7 mouse cellular contexts compared by ENCODE assay signal in genomic region chr11:115920110-115920818, GRCm38 (mm10). TPM values are rescaled to one million over a fixed set of nuclear protein-coding genes. Genes with fewer than 3 reads are reported as not detected.
DNase-seq lines count a peak whose midpoint lies in the region; ATAC-seq and TF ChIP-seq lines count a peak whose summit lies in the region.

No protein-coding gene starts in this region.

- peak; percentile 86 for TF ChIP-seq CTCF in E14TG2a.4 (conservative IDR thresholded peaks at IDR 0.05; ENCODE audit: low read length)

- no peaks in the 10 kb centered on the region for H3K27me3 ChIP-seq in intestine, embryonic 14.5 days (replicated peaks; ENCODE audit: control insufficient read depth, insufficient read depth, low read length)
- no peaks in the 10 kb centered on the region for H3K27me3 ChIP-seq in intestine, embryonic 16.5 days (replicated peaks; ENCODE audit: control insufficient read depth, insufficient read depth, low read length)
- H3K27me3 ChIP-seq in E14TG2a.4 (ENCODE audit: insufficient read depth, low read length) = no peaks in the 10 kb centered on the region

- ATAC-seq in intestine, embryonic 14.5 days (replicated peaks; ENCODE audit: low FRiP score, low TSS enrichment, low read depth) = 0 out of 2 replicates have a peak, but pooled peaks have one; percentile 53
- no peak for ATAC-seq in intestine, embryonic 16.5 days
- ATAC-seq in granulocyte monocyte progenitor cell, adult 5-6 weeks (replicated peaks; ENCODE audit: poor library complexity, severe bottlenecking) = peak; percentile 55

- H3K4me1 ChIP-seq in intestine, embryonic 14.5 days (replicated peaks; ENCODE audit: control insufficient read depth, insufficient read depth, low read length) = no peaks in the 10 kb centered on the region
- no peaks in the 10 kb centered on the region for H3K4me1 ChIP-seq in intestine, embryonic 16.5 days (ENCODE audit: control insufficient read depth, insufficient read depth, low read length)
- peaks cover 15% of the 10 kb centered on the region for H3K4me1 ChIP-seq in E14TG2a.4 (replicated peaks; ENCODE audit: low read depth, low read length)

- peak; percentile 74 for DNase-seq in intestine, embryonic 14.5 days (ENCODE audit: low spot score)
- DNase-seq in adrenal gland, postnatal 25 days = peak; percentile 55
- DNase-seq in lung, adult 18-20 months = peak; percentile 38 to 50
- DNase-seq in thymus, postnatal 0 days (ENCODE audit: low spot score) = peak; percentile 68

- H3K9ac ChIP-seq in intestine, embryonic 14.5 days (ENCODE audit: low read length) = no peak overlapping the region
- H3K9ac ChIP-seq in intestine, embryonic 16.5 days (ENCODE audit: low read depth, low read length) = no peak overlapping the region

- no peak overlapping the region for H3K27ac ChIP-seq in intestine, embryonic 14.5 days (ENCODE audit: low read depth)
- H3K27ac ChIP-seq in intestine, embryonic 16.5 days (ENCODE audit: low read length) = no peak overlapping the region

- peaks cover 31% of the 10 kb centered on the region for H3K36me3 ChIP-seq in intestine, embryonic 14.5 days (ENCODE audit: control insufficient read depth, insufficient read depth, low read length)
- H3K36me3 ChIP-seq in intestine, embryonic 16.5 days (ENCODE audit: control insufficient read depth, insufficient read depth, low read length) = 0 out of 2 replicates have a peak, but pooled peaks cover 3% of the 10 kb centered on the region
- peaks cover 79% of the 10 kb centered on the region for H3K36me3 ChIP-seq in E14TG2a.4 (ENCODE audit: insufficient read depth, low read length)

- no peak overlapping the region for H3K4me3 ChIP-seq in intestine, embryonic 14.5 days (ENCODE audit: low read depth, low read length)
- H3K4me3 ChIP-seq in intestine, embryonic 16.5 days (ENCODE audit: low read length) = no peak overlapping the region
- no peak overlapping the region for H3K4me3 ChIP-seq in E14TG2a.4 (replicated peaks; ENCODE audit: low read length)

- H3K9me3 ChIP-seq in intestine, embryonic 14.5 days (ENCODE audit: control insufficient read depth, low read length) = no peaks in the 10 kb centered on the region
- H3K9me3 ChIP-seq in intestine, embryonic 16.5 days (ENCODE audit: control insufficient read depth, low read length) = no peaks in the 10 kb centered on the region
- H3K9me3 ChIP-seq in E14TG2a.4 (ENCODE audit: low read length) = no peaks in the 10 kb centered on the region

- H3K4me2 ChIP-seq in intestine, embryonic 14.5 days (ENCODE audit: low read length) = no peak overlapping the region
- H3K4me2 ChIP-seq in intestine, embryonic 16.5 days (ENCODE audit: low read depth, low read length) = no peak overlapping the region

- WGBS in intestine, embryonic 14.5 days = 44% methylated on average over 6 of the region's 6 CpGs
- 43% methylated on average over 6 of the region's 6 CpGs for WGBS in intestine, embryonic 16.5 days

RNA-seq across cellular contexts. Expression of gene Smim6, which starts 8.4 kb away (rescaled TPM):
- polyA plus RNA-seq in intestine, embryonic 14.5 days (2014; fragmentation: Nextera tagmentation; extraction: Ambion mirVana) = 16.9 and 24.5 TPM in 2 replicates
- 33.8 and 38.6 TPM in 2 replicates for polyA plus RNA-seq in intestine, embryonic 16.5 days (2015; fragmentation: Nextera tagmentation; extraction: Ambion mirVana)
- not detected in 2 replicates for total RNA-seq in adrenal gland, postnatal 25 days (2021)
- 0.88 and 2.3 TPM in 2 replicates for total RNA-seq in granulocyte monocyte progenitor cell, adult 5-6 weeks (2014; fragmentation: Nextera tagmentation)
- 0.69 TPM in 1 of 2 replicates, not detected in the other for total RNA-seq in granulocyte monocyte progenitor cell, adult 5-6 weeks (2017)
- polyA plus RNA-seq in thymus, postnatal 0 days (2015; fragmentation: Nextera tagmentation; extraction: Ambion mirVana) = 3.8 and 4.8 TPM in 2 replicates

RNA-seq across cellular contexts. Expression of gene Sap30bp, which starts 12.8 kb away (rescaled TPM):
- 37.3 and 38.6 TPM in 2 replicates for polyA plus RNA-seq in intestine, embryonic 14.5 days (2014; fragmentation: Nextera tagmentation; extraction: Ambion mirVana)
- polyA plus RNA-seq in intestine, embryonic 16.5 days (2015; fragmentation: Nextera tagmentation; extraction: Ambion mirVana) = 27.3 and 29.2 TPM in 2 replicates
- total RNA-seq in adrenal gland, postnatal 25 days (2021) = 32.0 and 41.3 TPM in 2 replicates
- total RNA-seq in granulocyte monocyte progenitor cell, adult 5-6 weeks (2014; fragmentation: Nextera tagmentation) = 20.4 and 44.5 TPM in 2 replicates
- 145 and 211 TPM in 2 replicates for total RNA-seq in granulocyte monocyte progenitor cell, adult 5-6 weeks (2017)
- 47.2 and 48.8 TPM in 2 replicates for polyA plus RNA-seq in thymus, postnatal 0 days (2015; fragmentation: Nextera tagmentation; extraction: Ambion mirVana)

RNA-seq across cellular contexts. Expression of gene Recql5, which starts 13.0 kb away (rescaled TPM):
- 18.5 and 20.7 TPM in 2 replicates for polyA plus RNA-seq in intestine, embryonic 14.5 days (2014; fragmentation: Nextera tagmentation; extraction: Ambion mirVana)
- 15.7 and 16.7 TPM in 2 replicates for polyA plus RNA-seq in intestine, embryonic 16.5 days (2015; fragmentation: Nextera tagmentation; extraction: Ambion mirVana)
- 31.4 and 37.1 TPM in 2 replicates for total RNA-seq in adrenal gland, postnatal 25 days (2021)
- 22.8 and 27.6 TPM in 2 replicates for total RNA-seq in granulocyte monocyte progenitor cell, adult 5-6 weeks (2014; fragmentation: Nextera tagmentation)
- 18.9 and 19.3 TPM in 2 replicates for total RNA-seq in granulocyte monocyte progenitor cell, adult 5-6 weeks (2017)
- 16.8 and 18.9 TPM in 2 replicates for polyA plus RNA-seq in thymus, postnatal 0 days (2015; fragmentation: Nextera tagmentation; extraction: Ambion mirVana)

RNA-seq across cellular contexts. Expression of gene Smim5, which starts 20.5 kb away (rescaled TPM):
- 1.1 and 2.5 TPM in 2 replicates for polyA plus RNA-seq in intestine, embryonic 14.5 days (2014; fragmentation: Nextera tagmentation; extraction: Ambion mirVana)
- 1.6 and 3.1 TPM in 2 replicates for polyA plus RNA-seq in intestine, embryonic 16.5 days (2015; fragmentation: Nextera tagmentation; extraction: Ambion mirVana)
- 0.73 TPM in 1 of 2 replicates, not detected in the other for total RNA-seq in adrenal gland, postnatal 25 days (2021)
- 7.1 and 10.4 TPM in 2 replicates for total RNA-seq in granulocyte monocyte progenitor cell, adult 5-6 weeks (2014; fragmentation: Nextera tagmentation)
- total RNA-seq in granulocyte monocyte progenitor cell, adult 5-6 weeks (2017) = 3.5 and 7.8 TPM in 2 replicates
- 35.4 and 39.8 TPM in 2 replicates for polyA plus RNA-seq in thymus, postnatal 0 days (2015; fragmentation: Nextera tagmentation; extraction: Ambion mirVana)

RNA-seq across cellular contexts. Expression of gene Itgb4, which starts 54.2 kb away (rescaled TPM):
- polyA plus RNA-seq in intestine, embryonic 14.5 days (2014; fragmentation: Nextera tagmentation; extraction: Ambion mirVana) = 4.8 and 5.5 TPM in 2 replicates
- 11.9 and 15.2 TPM in 2 replicates for polyA plus RNA-seq in intestine, embryonic 16.5 days (2015; fragmentation: Nextera tagmentation; extraction: Ambion mirVana)
- 2.0 and 4.1 TPM in 2 replicates for total RNA-seq in adrenal gland, postnatal 25 days (2021)
- total RNA-seq in granulocyte monocyte progenitor cell, adult 5-6 weeks (2014; fragmentation: Nextera tagmentation) = not detected in 2 replicates
- total RNA-seq in granulocyte monocyte progenitor cell, adult 5-6 weeks (2017) = not detected in 2 replicates
- polyA plus RNA-seq in thymus, postnatal 0 days (2015; fragmentation: Nextera tagmentation; extraction: Ambion mirVana) = 7.8 TPM in 2 replicates
